In the genomic region with DNA sequence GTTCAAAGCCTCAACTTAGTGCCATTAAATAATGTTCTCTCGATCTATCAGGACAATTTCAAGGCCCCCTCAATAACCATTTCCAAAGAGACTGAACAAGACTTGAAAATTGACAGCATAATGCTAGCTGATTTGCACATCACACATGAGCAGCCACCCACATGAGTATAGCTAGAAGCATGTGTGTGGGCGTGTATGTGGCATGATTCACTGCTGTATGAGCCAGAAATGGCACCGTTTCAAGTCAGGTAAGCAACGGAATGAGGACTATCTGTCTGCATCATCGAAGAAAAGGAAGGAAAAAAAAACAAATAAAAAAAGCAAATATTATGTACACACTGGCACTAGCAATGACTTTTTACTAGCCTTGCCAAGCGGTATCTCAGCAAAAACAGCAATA, we compare ENCODE assay signal across 10 mouse cellular contexts. TPM values are rescaled to one million over a fixed set of nuclear protein-coding genes. Genes with fewer than 3 reads are reported as not detected.
DNase-seq lines count a peak whose midpoint lies in the region; ATAC-seq and TF ChIP-seq lines count a peak whose summit lies in the region.
"Had no signal": no experiment of that assay in that cellular context is flagged by ENCODE, and none has a peak within 500 bp of the region (broad histone marks: within the 10 kb centered on the region; RNA-seq: fewer than 3 reads in every experiment).

No protein-coding gene starts in this region.

- peaks cover 24% of the 10 kb centered on the region; the same call in 1 of the 2 replicates for H3K4me1 ChIP-seq in hindbrain, embryonic 13.5 days (replicated peaks)
- H3K4me1 ChIP-seq in hindbrain, embryonic 11.5 days (replicated peaks; ENCODE audit: control insufficient read depth, insufficient read depth, low read length) = no peaks in the 10 kb centered on the region
- H3K4me1 ChIP-seq in forebrain, postnatal 0 days (ENCODE audit: insufficient read depth) = no peaks in the 10 kb centered on the region
- H3K4me1 ChIP-seq in midbrain, embryonic 11.5 days (ENCODE audit: control insufficient read depth, insufficient read depth, low read length) = peaks cover 9% of the 10 kb centered on the region; the same call in 1 of the 2 replicates

- H3K27ac ChIP-seq in hindbrain, embryonic 13.5 days = no peak overlapping the region
- no peak overlapping the region for H3K27ac ChIP-seq in hindbrain, embryonic 11.5 days (ENCODE audit: low read depth, low read length)
- no peak overlapping the region for H3K27ac ChIP-seq in forebrain, postnatal 0 days (ENCODE audit: low read depth, low read length)
- no peak overlapping the region for H3K27ac ChIP-seq in midbrain, embryonic 11.5 days (ENCODE audit: low read depth, low read length)
- H3K27ac ChIP-seq: neural tube, embryonic 12.5 days had no signal

- DNase-seq in hindbrain, embryonic 11.5 days (ENCODE audit: low spot score) = no peak
- DNase-seq in NIH3T3 (ENCODE audit: low read depth) = peak; percentile 41
- DNase-seq in forebrain, postnatal 0 days = no peak
- DNase-seq in midbrain, embryonic 11.5 days (ENCODE audit: low spot score, missing footprints) = no peak
- no peak for DNase-seq in gastrocnemius, postnatal 25 days
- DNase-seq in lung, adult 18-20 months = no peak
- DNase-seq in testis, postnatal 10 days (ENCODE audit: low spot score) = no peak

- H3K4me2 ChIP-seq in hindbrain, embryonic 13.5 days = peak overlapping the region; percentile 67
- H3K4me2 ChIP-seq in hindbrain, embryonic 11.5 days (replicated peaks; ENCODE audit: low read depth, low read length) = no peak overlapping the region; the same call in 1 of the 2 replicates
- H3K4me2 ChIP-seq in forebrain, postnatal 0 days (ENCODE audit: low read depth) = peak overlapping the region; percentile 61
- peak overlapping the region; percentile 61 for H3K4me2 ChIP-seq in midbrain, embryonic 11.5 days

- TF ChIP-seq CTCF in forebrain, postnatal 0 days (IDR thresholded peaks at IDR 0.05; ENCODE audit: low read depth) = no peak

- H3K4me3 ChIP-seq in hindbrain, embryonic 13.5 days = peak overlapping the region; percentile 50
- no peak overlapping the region for H3K4me3 ChIP-seq in hindbrain, embryonic 11.5 days (ENCODE audit: low read depth, low read length)
- H3K4me3 ChIP-seq in forebrain, postnatal 0 days (ENCODE audit: low read depth, low read length) = peak overlapping the region; percentile 16
- H3K4me3 ChIP-seq in midbrain, embryonic 11.5 days (ENCODE audit: low read depth, low read length) = peak overlapping the region; percentile 8; the same call in 1 of the 2 replicates
- H3K4me3 ChIP-seq: neural tube, embryonic 12.5 days had no signal

- 63% methylated on average over 6 of the region's 6 CpGs for WGBS in hindbrain, embryonic 13.5 days
- 77% methylated on average over 6 of the region's 6 CpGs for WGBS in hindbrain, embryonic 11.5 days
- WGBS in forebrain, postnatal 0 days = 46% methylated on average over 6 of the region's 6 CpGs
- WGBS in midbrain, embryonic 11.5 days = 50% methylated on average over 6 of the region's 6 CpGs

- no peaks in the 10 kb centered on the region for H3K36me3 ChIP-seq in hindbrain, embryonic 13.5 days
- no peaks in the 10 kb centered on the region for H3K36me3 ChIP-seq in hindbrain, embryonic 11.5 days (ENCODE audit: control insufficient read depth, insufficient read depth, low read length)
- no peaks in the 10 kb centered on the region for H3K36me3 ChIP-seq in forebrain, postnatal 0 days (ENCODE audit: insufficient read depth)
- H3K36me3 ChIP-seq in midbrain, embryonic 11.5 days (ENCODE audit: control insufficient read depth, insufficient read depth, low read length) = no peaks in the 10 kb centered on the region
- H3K36me3 ChIP-seq: G1E; neural tube, embryonic 12.5 days had no signal

- no peaks in the 10 kb centered on the region for H3K9me3 ChIP-seq in hindbrain, embryonic 13.5 days
- H3K9me3 ChIP-seq in hindbrain, embryonic 11.5 days (ENCODE audit: control insufficient read depth, low read length) = no peaks in the 10 kb centered on the region
- no peaks in the 10 kb centered on the region for H3K9me3 ChIP-seq in forebrain, postnatal 0 days (ENCODE audit: low read length)
- no peaks in the 10 kb centered on the region for H3K9me3 ChIP-seq in midbrain, embryonic 11.5 days (ENCODE audit: control insufficient read depth, low read length)
- H3K9me3 ChIP-seq: G1E; neural tube, embryonic 12.5 days had no signal

- no peak overlapping the region for H3K9ac ChIP-seq in hindbrain, embryonic 13.5 days
- H3K9ac ChIP-seq in hindbrain, embryonic 11.5 days (ENCODE audit: low read depth, low read length) = no peak overlapping the region
- H3K9ac ChIP-seq in forebrain, postnatal 0 days = no peak overlapping the region
- no peak overlapping the region for H3K9ac ChIP-seq in midbrain, embryonic 11.5 days (ENCODE audit: low read length)
- H3K9ac ChIP-seq: neural tube, embryonic 12.5 days had no signal

- no peaks in the 10 kb centered on the region for H3K27me3 ChIP-seq in hindbrain, embryonic 13.5 days
- no peaks in the 10 kb centered on the region for H3K27me3 ChIP-seq in hindbrain, embryonic 11.5 days (ENCODE audit: control insufficient read depth, insufficient read depth, low read length)
- H3K27me3 ChIP-seq in forebrain, postnatal 0 days (ENCODE audit: insufficient read depth, low read length) = no peaks in the 10 kb centered on the region
- no peaks in the 10 kb centered on the region; the same call in 1 of the 2 replicates for H3K27me3 ChIP-seq in midbrain, embryonic 11.5 days (ENCODE audit: control insufficient read depth, insufficient read depth, low read length)
- H3K27me3 ChIP-seq: neural tube, embryonic 12.5 days had no signal

- ATAC-seq in hindbrain, embryonic 13.5 days (ENCODE audit: low FRiP score) = no peak
- ATAC-seq in hindbrain, embryonic 11.5 days (ENCODE audit: low FRiP score) = no peak
- ATAC-seq in forebrain, postnatal 0 days = no peak
- no peak for ATAC-seq in midbrain, embryonic 11.5 days (ENCODE audit: low FRiP score)

RNA-seq across cellular contexts. Expression of a gene that starts 32.5 kb away (rescaled TPM):
- 43.9 and 45.6 TPM in 2 replicates for polyA plus RNA-seq in hindbrain, embryonic 13.5 days (2015; fragmentation: Nextera tagmentation; extraction: Ambion mirVana)
- 12.3 and 17.5 TPM in 2 replicates for polyA plus RNA-seq in hindbrain, embryonic 11.5 days (2014; fragmentation: Nextera tagmentation; extraction: Ambion mirVana)
- 66.4 and 71.1 TPM in 2 replicates for total RNA-seq in forebrain, postnatal 0 days (2014; rRNA removed)
- polyA plus RNA-seq in forebrain, postnatal 0 days (2015; fragmentation: Nextera tagmentation; extraction: Ambion mirVana) = 28.3 and 30.5 TPM in 2 replicates
- 11.6 and 13.7 TPM in 2 replicates for polyA plus RNA-seq in midbrain, embryonic 11.5 days (2014; fragmentation: Nextera tagmentation; extraction: Ambion mirVana)
- total RNA-seq in gastrocnemius, postnatal 25 days (2021) = 10 to 100 TPM; 11.4 to 12.4 TPM
- polyA plus RNA-seq: G1E had no signal
